Mouse (Mus musculus) megakaryocyte, adult 5-6 weeks (primary cell): Measurements from ENCODE around the gene Smtn. TPM values are rescaled to one million over a fixed set of nuclear protein-coding genes. Genes with fewer than 3 reads are reported as not detected.

ENCODE experiments used
- ATAC-seq: 2 replicates; pipeline ENCODE4 v1.8.0; 2016; ENCODE audit warnings: mild to moderate bottlenecking, inconsistent platforms; ENCODE audit not compliant: poor library complexity, severe bottlenecking
- total RNA-seq, 2 experiments: library from RNA; stranded (forward) in 1 of 2; stranded (reverse) in 1 of 2; fragments of 153-499, 151-499 nt in 1 of 2; fragments of 221-1000, 200-1000 nt in 1 of 2; gene quantifications; 2 replicates each; pipeline versions ENCODE4 v1.2.3 to v1.2.4; 2015 to 2017

The Smtn gene
- total RNA-seq (2015) (12.2 and 12.5 TPM in 2 replicates), total RNA-seq (2017) (5.1 and 8.8 TPM in 2 replicates)

DNA sequence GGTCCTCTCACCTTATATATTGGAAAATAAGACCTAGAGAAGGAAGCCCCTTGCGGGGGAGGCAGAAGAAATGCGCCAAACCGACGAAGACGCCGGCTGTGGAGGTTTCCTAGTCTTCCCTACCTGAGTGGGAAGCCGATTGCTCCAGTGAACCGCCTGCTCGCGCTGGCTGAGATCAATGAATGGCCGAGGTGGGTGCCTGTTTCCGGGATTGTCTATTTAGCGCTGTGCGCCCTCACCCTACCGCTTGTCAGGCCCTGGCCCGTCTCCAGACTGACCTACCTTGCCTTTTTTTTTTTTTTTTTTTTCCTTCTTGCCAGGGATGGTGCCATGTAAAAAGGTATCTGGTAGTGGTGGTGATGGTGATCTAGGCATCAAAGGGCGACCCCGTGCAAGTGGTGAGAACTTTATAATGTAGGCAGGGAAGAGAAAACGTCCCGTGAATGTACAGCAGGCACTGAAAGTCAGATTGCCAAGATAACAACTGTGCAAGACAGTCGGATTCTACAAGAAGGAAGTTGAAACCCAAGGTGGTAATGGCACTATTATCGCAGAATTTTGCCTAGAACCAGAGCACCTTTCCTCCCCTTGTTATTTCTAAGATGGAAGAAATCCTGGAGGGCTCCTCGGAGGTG is at the start of gene Smtn:
Smtn (minus strand) TSS at position 162 of the 635 bp plus-strand sequence.
- no peak for ATAC-seq

DNA sequence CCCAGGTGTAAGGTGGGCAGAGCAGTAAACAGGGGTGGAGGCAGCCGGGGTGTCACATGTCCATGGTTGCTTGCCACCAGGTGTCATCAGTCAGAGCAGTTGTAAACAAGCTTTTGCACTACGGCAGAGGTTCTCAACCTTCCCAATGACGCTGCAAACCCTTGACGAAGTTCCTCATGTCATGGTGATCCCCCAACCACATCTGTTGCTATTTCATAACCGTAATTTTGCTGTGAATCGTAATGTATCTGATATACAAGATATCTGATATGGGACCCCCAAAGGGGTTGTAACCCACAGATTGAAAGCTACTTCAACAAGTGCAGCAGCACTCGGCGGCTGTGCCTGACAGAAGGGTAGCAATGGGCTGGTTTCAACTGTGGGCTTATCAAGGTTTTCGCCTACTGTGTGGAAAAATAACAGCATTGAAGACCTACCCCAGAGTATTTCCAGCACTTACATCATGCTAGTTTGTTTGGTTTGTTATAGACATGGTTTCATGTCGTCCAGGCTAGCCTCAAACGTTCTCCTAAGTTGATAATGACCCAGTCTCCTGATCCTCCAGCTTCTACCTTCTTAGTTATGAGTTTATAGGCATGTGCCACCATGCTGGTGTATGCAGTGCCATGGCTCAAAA is 47.7 kb upstream of the Smtn start:
- ATAC-seq, result no peak

DNA sequence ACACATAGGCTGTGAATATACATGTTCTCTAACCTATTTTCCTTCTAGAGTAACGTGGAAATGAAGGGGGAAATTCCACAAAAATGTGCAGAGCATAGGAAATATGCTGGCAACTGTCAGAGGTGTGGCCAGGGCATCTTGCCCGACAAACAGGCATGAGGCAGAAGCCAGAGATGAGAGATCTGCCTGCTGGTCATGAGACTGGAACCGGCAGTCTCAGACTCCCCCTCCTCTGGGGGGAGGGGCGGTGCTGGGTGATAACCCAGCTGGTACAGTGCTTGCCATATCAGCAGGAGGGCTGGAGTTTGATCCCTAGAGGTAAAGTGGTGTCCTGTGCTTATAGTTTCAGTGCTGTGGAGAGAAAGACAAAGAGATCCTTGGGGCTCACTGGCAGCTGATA is 46.9 kb upstream of the Smtn start:
- no peak for ATAC-seq

DNA sequence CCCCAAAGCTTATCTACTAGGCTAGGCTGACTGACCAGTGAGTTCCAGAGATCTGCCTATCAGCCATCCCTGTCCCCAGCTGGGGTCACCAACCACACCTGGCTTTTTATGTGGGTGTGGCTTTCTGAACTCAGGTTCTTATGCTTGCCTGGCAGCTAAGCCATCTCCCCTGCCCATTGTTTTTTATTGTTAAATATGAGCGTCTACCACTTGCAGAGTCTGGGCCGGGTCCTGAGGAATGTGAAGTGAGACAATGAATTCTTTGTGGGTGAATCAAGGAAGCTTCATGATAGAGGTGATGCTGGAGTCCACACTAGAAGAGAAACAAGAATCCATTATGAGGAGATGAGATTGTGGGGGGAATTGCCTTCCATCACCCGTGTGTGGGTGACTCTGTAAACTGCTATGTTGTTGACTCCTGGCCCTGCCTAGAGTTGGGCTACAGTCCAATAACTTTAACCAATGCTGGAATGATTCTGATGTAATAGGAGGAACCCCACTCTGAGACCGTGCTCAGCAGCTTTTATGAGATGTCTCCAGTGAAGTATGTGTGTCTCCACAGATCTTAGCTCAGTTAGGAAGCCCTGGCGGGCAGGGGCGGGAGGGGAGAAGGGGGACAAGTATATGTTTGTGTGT is 45.7 kb upstream of the Smtn start:
- ATAC-seq, result no peak

DNA sequence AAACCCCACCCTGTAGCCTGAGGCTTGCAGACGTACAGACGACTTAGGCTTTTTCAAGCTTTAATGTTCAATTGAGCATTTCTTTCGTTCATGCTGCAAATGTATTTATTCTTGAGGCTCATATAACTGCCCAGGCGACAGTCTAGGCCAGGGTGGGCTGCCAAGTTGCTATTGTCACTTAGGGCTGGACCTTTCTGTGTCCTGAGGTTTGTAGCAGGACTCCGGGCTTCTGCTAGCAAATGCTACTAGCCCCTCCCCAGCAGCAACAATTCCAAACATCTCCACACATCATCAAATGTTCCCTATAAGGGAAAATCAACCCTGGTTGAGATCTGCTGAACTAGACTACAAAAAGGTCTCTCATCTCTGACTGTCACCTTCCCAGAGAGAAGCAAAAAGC is 42.7 kb upstream of the Smtn start:
- no peak for ATAC-seq

DNA sequence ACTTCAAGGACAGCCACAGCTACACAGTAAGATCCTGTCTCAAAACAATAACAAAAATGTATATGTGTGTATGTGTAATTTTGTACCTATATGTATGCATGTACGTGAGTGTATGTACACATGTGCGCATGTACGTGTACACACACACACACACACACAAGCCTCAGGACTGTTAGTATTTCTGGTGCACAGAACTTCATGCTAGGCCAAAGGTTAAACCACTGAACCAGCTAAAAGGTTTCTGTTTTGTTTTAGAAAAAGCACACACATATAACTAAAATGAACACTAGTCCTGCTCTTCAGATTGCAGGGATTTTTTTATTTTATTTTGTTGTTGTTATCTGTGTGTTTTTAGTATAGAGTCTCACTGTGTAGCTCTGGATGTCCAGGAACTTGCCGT is 41.5 kb upstream of the Smtn start:
- no peak for ATAC-seq

DNA sequence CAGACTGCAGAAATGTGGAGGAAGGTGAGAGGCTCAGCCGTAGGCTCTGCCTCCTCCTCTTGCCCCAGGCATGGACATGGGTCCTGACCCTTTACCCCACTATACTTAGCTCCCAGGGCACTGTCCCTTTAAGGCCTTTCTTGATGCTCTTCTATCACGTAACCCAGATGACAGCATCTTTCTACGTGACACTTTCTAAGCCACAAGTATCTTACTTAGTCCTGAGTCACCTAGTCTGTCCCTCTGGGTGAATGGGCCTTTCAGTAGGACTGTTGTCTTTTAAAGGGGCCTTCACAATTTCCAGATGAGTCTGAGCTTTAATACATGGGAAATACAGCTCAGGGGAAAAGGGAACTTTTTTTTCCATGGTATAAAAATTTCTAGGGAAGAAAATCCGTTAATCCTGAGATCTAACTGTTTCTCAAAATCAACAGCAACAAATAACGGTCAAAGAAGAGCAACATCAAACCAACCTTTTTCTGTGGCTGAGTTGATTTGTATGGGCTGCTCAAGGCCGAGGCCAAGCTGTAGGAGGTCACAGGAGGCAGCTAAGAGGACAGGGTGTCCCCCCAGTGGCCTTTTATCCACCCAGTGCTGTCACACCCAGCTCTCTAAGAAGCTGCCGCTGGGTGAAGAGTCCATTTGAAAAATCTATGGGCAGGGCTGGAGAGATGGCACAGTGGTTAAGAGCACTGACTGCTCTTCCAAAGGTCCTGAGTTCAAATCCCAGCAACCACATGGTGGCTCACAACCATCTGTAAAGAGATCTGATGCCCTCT is 40.1 kb upstream of the Smtn start:
- ATAC-seq, result no peak

DNA sequence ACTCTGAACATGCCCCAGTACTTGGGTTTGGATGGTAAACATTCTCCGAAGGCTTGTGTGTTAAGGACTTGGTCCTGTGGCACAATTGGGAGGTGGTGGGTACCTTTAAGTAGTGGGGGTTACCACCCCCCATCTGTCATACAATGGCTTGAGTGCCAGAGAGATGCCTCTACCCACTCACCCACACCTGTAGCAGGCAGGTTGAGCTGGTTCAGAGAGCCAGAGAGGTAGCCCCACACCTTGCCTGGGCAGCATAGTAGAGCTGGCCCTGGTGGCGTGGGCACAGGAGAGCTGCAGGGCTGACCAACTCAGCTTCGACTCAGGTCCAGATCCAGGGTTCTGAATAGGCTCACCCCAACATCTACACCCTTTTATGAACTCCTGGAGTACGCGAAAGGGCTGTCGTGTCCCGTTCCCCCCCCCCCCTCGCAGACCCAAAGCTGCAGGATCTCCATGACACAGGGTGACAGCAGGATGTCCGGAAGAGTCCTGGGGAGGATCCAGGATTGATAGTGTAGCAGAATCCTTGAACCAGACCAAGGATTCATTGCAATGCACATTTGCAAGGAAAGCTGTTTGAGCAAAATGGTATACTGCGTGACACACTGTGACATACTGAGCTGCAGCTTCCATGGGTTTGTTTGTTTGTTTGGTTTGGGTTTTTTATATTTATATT is 37.8 kb upstream of the Smtn start:
- ATAC-seq, result no peak

DNA sequence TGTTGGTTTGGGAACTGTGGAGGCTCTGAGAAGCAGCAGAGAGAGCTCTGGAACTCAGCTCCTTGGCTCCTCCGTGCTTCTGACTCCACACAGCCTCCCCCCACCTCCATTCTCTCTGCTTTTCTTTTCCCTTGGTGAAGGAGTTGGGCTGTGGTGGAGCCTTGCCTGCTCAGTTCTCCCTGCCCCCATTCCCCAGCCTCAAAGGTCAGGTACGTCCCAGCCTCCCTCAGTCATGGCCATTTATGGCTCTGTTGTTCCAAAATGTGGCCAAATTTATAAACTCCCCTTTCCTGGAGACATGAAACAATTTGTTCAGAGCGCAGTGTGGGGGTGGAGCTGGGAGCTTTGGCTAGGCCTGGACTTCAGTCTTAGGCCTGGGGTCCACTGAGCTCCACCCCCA is 34.8 kb upstream of the Smtn start:
- ATAC-seq, result no peak

DNA sequence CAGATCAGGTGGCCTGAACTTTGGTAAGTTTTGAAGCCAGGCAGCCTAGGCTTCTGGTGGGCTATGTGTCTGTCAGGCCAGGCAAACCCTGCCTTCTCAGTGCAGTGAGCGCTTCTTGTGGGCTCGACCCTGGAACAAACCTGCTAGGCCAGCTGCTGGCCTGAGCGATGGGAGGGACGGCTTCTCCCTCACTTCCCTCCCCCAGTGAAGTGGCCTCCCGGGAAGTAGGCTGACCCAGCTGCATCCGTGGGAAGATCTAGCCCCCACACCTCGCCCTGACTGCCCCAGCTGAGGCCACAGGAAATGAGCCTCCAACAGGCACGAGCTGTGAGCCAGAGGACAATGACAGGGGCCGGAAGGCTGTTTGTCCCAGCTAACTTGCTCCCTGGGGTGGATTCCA is 32.7 kb upstream of the Smtn start:
- ATAC-seq, result peak; percentile 51; the same call in 1 of the 2 replicates

DNA sequence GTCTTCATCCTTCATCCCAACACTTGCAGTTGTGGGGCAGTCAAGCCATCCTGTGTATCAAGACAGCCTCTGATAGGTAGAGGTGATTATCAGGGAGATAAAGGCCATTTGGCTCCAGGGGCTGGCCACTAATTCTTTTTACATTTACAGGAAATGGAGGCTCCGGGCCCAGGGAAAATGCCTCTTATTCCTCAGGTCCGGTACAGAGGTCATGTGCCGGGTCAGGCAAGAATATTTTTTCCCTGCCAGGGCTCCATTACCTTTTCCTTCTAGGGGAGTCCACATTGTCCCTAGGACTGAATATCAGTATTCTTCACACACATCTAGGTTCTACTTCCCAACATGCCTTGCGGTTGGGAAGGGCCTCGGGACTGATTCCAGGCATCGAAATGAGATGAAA is 31.8 kb upstream of the Smtn start:
- no peak for ATAC-seq

DNA sequence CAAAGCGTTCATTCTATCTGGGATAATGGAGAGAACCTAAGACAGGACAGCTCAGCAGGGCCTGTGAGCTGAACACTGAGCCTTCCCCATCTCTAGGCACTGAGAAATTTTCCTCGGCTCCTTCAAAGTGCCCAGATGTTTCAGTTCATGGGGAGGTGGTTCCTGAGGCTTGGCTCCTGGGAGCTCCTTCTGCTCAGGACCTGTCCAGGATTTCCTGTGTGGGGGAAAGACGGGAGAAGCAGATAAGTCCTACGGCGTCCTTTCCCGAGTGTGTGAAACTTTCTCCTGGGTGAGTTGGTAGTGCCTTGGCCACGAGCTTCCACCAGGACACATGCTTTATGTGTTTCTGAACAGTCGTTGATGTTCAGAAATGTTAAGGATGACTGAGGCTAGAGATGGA is 29.9 kb upstream of the Smtn start:
- ATAC-seq, result no peak

DNA sequence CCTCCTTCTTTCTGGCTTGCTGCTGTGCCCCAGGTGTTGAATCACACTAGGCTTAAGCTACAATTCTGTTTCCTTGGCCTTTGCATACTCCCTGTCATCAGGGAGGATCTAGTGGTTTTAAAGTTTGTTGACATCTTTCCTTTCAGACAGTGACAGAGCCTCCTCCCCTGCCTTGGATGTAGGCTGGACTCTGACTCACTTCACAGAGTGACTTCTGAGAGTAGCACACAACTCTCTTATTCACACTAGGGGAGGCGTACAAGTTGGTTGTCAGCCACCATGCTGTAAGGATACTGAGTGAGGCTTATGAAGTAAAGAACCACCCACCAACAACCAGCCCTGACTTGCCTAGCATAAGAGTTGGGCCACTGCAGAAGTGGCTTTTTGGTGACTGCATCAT is 27.5 kb upstream of the Smtn start:
- no peak for ATAC-seq

DNA sequence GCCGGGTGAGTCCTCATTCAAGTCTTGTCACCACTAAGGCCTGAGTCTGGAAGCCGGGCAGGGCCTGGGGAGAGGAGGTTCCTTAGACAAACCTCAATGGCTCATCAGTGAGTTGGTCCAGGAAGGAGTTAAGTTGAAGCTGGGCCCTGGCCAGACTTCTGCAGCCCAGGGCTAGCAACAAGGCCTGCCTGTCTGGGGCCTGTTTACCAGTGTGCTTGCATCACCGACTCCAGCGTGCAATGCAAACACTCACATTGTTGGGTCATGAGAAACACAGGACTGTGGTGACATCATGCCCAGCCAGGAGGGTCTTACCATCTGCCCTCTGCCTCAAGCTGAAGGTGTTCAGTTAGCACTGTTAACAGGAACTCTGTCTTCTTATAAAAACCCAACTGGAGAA is 25.6 kb upstream of the Smtn start:
- no peak for ATAC-seq

DNA sequence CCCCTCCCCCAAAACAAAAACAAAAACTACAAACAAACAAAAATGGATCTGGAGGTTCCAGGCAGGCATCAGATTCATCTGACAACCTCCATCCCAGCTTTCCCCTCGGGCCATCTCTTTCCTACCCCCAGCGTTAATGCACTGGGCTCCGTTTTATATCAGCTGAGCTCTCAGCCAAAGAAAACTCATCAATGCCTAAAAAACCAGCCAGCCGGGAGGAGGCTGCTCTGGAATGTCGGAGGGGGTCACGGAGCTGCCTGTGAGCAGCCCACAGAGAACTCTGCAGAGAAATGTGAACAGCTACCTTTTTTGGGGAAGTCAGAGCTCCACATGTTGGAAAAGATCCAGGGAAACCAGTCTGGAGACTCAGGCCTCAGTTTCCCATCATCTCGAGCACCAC is 24.0 kb upstream of the Smtn start:
- no peak for ATAC-seq

DNA sequence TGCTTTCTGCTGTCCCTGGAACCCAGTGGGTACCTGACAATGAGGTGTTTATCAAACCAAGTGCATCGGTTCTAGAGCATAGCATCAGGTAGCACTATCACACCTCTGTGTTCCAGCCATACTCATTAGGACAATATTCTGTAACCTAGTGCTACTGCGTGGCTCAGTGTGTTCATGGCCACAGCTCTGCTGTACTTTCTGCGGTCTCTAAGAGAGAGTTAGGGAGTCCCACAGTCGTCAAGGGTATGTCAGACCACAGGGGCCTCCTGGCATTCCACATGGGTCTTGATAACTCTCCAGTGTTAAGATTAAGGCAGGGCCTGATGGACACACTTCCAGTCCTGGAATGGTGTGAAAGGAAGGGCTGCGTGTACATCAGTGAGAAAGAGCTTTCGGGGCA is 23.4 kb upstream of the Smtn start:
- no peak for ATAC-seq

DNA sequence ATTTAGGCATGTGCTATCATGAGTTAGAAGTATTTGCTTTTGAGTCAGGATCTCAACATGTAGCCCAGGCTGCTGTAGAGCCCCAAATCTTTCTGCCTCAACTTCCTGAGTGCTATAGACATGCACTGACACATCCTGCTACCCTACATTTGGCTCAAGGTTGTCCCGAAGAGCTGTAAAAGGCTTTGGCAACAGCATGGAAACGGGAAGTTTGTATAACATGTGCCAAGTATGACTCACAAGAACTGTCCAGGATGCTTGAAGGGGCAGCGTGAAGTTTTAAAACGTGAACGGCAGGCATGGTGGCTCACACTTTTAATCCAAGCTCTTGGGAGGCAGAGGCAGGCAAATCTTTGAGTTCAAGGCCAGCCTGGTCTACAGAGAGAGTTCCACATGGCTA is 19.8 kb upstream of the Smtn start:
- no peak for ATAC-seq

DNA sequence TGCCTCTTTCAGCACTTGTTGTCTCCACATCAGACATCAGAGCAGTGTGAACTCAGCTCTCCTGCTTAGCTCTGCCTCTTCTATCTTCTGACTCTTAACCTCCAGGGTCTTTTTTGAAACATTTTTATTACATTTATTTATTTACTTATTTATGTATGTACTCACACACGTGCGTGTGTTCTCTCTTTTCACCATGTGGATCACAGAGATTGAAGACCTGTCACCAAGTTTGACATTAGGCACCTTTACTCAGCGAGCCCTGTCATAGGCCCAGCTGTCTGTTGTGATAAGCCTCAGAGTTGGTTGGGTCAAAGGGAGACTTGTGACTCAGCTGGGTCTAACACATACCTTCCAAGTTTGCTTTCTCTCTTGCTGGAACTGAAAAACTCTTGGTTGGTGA is 17.4 kb upstream of the Smtn start:
- no peak for ATAC-seq

DNA sequence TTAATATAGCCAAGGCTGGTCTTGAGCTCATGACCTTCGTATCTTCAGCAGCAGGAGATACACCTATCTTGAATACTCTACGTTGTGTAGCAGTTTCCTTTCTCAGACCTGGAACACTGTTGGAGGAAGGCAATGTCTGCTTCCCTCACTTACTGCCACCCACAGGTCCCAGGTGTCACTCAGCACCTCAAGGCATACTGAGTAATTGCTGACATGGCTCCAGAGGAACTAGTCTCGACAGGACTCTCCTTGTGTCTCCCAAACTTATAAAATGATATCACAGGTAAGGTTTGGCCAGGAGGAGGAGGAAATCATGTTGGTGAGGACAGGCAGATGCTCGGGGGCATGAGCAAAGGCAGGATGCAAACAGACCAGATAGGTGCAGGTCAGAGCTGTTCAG is 14.6 kb upstream of the Smtn start:
- no peak for ATAC-seq

DNA sequence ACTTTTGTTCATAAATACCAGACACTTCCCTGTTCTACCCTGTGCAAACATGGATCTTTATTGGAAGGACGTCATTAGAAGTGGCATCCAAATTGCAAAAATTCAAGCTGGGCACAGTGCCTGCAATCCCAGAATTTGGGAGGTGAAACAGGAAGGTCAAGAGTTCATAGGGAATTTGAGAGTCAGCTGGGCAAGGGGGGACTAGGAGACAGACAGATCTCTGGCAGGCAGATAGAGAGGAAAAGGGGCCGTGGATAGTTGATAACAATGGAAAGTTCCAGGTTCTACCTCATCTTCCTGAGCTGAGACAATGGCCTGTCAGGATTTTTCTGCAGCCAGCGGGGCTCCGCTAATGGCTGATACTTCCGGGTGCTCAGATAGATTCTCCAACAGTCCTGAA is 9.4 kb upstream of the Smtn start:
- no peak for ATAC-seq
